Mouse (Mus musculus): ENCODE data around the gene Palb2. TPM values are rescaled to one million over a fixed set of nuclear protein-coding genes. Genes with fewer than 3 reads are reported as not detected.
A peak's percentile ranks its signal among the peaks of the same experiment; 100 is the strongest.
"Not testable (repeated sequence)": the region's sequence is repeated elsewhere in the genome, so short reads cannot be mapped to it uniquely, and the experiment has no call there.

The Palb2 gene
- total RNA-seq (2021), result 1 to 10 TPM; 1.4 to 1.5 TPM

DNA sequence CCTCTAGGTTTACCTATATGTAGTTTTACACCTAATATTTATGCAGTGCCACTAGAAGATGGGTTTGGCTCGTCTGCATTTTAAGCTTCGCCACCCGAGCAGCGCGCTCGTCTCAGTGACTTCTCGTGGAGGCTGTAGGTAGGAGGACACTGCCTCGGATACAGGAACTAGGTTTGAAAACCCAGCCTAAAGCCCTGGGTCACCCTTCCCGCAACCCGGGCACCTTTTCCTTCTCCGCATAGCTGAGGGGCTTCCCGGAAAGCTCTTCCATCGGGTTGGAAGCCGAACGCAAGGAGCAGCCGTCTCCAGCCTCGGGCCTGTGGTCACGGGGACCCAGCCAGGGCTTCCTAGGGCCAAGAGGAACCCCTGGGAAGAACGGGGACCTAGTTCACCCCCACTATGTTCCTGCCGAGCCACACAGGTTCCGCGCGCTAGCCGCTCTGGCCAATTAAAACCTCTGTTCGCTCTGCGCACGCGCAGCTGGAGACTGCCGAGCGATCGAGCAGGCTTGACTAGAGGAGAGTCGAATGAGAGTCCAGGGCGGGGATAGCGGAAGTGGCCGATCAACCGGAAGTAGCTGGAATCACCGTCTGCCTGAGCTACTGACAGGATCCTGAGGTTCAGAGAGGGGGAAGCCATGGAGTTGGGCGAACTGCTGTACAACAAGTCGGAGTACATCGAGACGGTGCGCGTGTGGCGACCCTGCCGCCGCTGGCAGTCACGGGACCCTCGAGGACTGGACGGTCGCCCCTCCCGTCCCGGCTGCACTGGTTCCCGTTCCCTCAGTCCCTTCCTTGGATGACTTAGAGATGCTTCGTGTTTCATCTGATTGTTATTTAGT lies at the start of gene Palb2, which contains the start of gene Dctn5:
Palb2 (minus strand) TSS at position 489 of the 841 bp plus-strand sequence.
Dctn5 (plus strand) TSS at position 545 of the 841 bp plus-strand sequence.
- peak; percentile 98 to 99 for DNase-seq

DNA sequence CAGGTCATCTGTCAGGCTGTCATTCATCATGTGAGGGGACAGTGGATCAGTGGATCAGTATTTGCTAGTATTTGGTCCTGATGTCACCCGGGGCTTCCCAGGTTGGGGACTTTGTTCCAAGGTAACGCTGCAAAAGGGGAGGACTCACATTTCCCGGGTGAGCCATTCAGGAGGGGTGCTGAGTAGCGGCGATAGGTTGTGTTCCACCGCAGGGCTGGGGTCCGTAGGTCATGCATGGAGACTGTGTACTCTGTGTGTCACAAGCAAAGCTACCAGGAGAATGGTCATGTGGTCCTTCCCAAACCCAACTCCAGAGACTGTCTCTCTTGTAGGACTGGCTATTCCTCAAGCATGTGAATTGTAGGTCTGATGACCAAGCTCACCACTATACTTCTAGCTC lies 47.9 kb upstream of the Palb2 start:
- no peak for DNase-seq

DNA sequence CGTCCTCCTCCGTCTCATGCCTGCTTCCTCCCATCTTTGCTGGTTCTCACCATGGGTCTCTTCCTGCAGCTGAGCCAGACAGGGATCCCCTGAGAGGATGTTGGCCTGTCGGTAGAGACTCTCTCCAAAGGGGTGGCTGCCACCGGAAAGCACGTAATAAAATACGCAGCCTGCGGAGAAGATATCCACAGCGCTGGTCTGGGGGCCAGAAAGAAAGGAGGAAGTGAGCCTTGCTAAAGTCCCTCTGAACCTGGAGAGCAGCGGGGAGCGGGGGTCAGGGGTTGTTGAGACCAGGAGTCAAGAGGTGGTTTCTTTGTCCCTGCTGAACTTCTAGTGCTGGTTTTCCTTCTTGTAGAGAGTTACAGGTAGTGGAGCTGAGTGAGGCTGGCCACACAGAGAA lies 38.8 kb upstream of the Palb2 start:
- no peak for DNase-seq

DNA sequence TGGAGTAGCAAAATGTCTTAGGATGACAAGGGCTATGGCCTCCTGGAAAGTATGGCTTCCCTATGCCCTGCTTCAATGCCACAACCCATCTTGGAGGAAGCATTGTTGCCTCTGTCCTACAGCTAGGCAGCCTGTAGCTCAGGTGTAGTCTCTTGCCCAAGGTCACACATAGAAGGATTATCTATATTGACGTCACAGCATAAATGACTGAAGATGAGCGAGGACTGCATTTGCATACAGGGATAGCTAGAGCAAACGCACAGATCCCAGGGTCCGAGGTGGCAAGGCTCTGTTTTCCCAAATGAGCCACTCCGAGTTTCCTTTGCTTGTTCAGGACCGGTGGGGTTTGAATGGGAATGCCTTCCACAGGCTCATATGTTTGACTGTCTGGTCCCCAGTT lies 37.9 kb upstream of the Palb2 start:
- no peak for DNase-seq

DNA sequence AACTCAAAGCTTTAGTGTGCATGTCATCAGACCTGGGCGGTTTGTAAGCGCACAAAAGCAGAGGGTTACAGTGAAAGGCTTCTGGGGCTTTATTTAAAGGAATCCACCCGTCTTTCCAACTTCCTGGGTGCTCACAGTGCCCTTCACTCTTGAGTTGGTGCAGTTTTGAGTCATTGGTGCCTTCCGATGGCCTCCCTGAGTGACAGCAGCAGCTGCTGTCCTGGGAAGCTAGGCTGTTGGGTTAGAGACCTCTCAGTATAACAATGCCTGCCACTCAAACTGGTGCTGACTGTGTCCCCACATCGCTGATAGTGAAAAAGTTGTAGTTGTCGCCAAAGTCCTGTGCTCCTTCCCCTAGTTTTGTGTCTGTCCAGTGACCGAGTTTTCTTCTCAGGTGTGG lies 34.4 kb upstream of the Palb2 start:
- no peak for DNase-seq

DNA sequence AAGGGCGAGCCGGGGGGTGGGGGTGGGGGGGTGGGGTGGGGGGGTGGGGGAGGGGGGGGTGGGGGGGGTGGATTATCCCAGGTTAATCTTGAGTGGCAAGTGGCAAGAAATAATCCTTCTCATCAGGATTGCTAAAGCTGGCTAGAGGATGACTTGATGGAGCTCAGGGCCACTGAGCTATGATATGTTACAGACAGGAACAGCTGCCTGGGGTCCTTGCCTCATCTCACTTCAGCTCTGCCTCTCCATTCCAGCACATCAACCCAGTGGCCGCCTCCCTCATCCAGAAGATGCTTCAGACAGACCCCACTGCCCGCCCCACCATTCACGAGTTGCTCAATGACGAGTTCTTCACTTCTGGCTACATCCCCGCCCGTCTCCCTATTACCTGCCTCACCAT lies 31.0 kb upstream of the Palb2 start:
- no peak for DNase-seq

DNA sequence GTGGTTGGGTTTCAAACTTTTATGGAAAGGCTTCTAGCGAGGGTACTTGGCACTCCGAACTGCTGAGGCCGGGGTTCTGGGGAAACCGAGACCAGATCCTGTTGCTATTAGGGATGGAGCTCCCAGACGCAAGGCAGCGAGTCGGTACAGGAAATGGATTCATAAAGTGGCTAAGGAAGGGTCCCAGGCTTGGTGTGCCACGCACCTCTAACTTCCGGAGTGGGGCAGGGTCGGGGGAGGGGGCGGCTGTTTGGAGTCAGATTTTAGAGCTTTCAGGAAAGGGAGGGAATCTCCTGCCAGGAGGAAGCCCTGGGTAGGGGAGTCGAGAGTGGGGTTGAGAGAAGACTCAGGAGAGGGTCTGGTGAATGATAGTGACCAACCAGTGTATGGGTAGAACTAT lies 27.3 kb upstream of the Palb2 start:
- no peak for DNase-seq

DNA sequence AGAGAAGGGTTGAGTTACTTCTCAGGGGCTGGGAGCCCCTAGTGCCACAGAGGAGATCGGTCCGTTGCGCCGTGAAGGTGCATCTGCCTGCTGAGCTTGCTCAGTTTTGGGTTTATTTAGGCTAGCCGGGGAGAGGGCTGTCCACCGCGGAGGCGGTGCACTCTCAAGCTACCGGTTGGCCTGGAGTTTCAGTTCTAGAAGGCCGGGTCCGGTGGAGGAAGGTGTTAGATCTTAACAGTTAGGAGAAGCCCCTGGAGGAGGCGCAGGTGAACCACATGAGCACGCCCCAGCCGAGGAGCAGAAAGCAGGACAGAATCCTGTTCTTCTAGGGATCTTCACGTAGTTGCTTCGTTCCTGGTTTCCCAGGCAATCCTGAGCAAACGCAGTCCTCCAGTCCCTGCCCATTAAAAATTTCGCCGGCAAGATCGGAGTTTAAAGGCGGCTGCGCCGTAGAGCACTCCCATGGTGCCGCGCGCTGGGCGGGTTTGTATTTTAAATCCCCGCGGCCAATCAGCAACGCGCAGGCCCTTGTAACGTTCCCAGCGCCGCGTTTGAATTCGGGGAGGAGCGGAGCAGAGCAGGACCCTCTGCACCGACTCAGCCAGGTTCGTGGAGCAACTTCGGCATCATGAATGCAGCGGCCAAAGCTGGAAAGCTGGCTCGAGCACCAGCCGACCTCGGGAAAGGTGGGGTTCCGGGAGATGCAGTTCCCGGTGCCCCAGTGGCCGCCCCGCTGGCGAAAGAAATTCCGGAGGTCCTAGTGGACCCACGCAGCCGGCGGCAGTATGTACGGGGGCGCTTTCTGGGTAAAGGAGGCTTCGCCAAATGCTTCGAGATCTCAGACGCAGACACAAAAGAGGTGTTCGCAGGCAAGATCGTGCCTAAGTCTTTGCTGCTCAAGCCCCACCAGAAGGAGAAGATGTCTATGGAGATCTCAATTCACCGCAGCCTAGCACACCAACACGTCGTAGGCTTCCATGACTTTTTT lies 26.4 kb upstream of the Palb2 start, which contains the start of gene Plk1:
Plk1 (plus strand) TSS at position 525 of the 988 bp plus-strand sequence.
- peak; percentile 78 to 81 for DNase-seq

DNA sequence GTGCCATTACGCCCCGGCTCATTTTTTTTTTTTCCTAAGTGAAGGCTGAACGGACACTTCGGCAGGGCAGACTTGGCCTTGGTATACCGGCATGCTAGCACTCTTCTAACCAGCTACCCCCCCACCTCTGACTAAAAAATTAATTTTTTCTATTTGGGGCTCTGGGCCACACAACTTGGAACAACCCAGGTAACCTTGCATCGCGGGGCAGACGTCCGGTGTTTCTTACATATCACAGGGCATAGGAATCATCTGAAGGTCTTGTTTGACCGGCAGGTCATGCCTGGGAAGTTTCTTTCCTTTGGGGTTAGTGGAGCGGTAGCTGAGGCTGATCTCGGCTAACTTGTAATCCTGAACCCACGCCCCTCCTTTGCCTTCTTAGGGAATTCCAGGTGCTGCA lies 25.7 kb upstream of the Palb2 start:
- DNase-seq, result no peak

DNA sequence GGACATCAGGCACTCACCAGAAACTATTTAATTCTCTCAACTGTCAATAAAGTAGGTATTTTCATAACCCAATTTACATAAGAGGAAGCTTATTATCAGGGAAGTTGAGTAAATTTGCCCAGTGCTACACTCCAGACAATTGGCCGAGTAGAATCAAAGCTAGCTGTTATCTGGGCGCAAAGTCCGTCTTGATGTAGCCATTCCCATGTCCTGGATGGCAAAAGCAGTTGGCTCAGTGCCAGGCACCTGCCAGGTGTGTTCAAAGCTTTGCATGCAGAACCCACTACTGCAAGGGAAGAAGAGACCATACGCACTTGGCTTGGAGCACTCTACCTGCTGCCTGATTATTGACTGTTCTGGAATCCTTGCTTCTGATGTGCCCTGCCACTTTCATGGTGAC lies 19.7 kb upstream of the Palb2 start:
- DNase-seq, result no peak

DNA sequence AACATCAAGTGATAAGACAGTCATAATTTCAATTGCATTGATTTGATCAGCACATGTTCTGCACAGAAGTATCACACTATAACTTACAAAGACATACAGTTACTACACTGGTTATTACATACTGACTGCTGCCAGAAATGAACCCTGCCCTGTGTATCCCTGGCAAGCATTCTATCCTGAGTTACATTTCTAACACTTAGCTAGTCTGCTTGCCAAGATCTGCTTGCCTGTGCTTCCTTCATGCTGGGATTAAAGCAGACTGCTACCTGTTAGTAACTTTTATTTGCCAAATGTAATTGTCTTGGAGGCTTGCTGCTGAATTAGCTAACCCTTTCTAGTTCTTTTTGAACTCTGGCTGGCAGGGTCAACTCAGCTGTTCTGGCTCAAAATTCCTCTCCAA lies 8.2 kb upstream of the Palb2 start:
- no peak for DNase-seq

DNA sequence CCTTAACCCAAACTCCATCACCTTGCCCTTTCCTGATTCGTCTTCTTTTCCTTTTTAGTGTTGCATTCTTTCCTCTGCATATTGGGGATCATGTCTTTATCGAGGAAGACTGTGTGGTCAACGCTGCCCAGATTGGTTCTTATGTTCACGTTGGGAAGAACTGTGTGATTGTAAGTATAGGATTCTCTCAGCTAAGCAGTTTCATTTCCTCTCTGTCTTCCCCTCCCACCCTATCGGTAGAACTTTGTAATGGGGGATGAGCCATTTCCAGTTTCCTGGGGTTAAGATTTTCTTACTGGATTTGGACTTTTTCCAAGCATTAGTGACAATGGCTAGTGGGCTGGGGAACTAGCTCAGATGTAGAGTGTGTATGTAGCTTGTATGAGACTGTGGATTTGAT lies 5.4 kb upstream of the Palb2 start:
- no peak for DNase-seq

DNA sequence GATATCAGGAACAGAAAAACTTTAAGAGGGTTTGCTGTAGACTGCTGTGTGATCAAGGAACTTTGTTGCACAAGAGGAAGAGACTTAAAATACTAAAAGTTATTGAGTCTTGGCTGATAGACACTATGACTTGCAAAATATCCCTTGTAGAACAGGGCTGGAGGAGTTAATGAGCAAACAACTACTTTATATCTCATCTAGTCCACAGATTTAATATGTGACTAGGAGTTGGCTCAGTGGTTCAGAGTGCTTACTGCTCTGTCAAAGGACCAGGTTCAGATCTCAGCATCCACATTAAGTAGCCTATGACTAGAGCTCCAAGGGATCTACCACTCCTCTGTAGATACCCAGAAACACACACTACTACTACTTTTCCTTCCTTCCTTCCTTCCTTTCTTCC lies 4.3 kb upstream of the Palb2 start:
- no peak for DNase-seq

DNA sequence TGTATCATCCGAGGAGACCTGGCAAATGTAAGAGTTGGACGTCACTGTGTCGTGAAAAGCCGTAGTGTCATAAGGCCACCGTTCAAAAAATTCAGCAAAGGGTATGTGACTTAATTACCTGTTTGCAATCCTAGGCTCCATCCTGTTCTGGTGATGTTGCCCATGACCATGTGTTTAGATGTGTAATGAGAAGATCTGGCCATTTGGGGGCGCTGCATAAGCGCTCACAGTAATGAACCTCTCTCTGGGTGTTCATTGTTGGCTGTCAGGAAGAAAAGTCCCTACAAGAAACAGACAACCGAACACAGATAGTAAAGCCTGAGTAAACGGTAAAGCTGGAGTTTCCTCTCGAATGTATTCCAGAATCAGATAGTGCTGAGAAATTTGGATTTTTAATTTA lies 2.3 kb upstream of the Palb2 start:
- DNase-seq, result no peak

DNA sequence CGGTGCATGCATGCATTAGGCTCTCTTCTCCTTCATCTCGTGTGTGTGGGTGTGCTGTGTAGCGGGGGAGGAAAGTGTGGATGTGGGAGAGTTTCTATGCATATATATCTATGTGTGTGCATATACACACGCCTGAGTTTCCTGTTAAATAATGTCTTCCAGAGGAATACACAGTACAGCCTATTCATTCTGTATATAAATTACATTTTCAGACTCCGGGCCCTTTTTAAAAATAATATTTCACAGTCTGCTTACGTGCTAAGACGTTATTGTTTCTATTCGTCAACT lies 497 bp upstream of the Palb2 start:
- DNase-seq, result no peak

DNA sequence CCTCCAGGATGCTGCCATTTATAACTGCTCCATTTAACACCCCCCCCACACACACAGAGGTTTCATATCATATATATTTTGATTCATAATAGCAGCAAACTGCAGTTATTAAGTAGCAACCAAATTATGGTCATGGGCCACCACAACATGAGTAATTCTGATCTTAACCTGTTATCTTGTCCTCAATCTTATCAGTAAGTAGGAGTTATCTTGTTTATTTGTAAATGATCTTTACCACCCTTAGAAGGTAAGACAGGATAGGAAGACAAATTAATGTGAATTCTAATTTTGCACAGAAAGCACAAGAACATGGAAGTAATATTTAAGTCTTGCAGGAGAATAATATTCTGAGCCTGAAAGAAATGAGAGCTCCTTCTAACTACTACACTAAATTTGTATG lies 951 bp downstream of the Palb2 start:
- DNase-seq, result no peak

DNA sequence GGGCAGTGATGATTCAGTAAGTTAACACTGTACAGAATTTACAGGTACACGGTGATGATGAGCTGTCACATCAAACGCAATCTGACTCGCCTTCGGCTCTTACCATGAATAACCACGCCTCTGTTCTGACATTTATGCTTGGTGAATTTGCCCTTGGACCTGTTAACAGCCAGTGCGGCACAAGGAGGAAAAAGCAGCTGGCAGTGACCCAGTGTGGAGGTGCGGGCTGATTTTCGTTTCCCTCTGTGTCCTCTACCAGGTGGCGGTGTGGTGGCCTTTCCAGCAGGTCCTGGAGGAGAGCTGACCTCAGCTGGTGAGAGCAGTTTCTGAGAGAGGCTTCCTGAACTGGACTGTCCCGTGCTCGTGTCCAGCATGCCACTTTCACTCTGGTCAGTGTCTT lies 5.8 kb downstream of the Palb2 start:
- no peak for DNase-seq

DNA sequence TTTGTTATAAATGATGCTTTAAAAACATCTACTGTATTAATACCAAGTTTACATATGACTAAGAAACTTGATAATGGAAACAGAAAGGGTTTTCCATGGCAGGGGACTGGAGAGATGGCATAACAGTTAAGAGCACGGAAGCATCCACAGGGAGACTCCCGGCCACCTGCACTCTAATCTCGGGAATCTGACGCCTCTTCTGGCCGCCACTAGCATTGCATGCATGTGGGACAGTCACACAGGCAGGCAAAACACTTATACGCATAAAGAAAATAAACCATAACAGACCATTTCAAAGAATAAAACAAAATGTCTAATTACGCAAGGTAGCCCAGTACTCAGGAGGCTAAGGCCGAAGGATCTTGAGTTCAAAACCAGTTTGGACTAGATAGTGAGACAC lies 7.1 kb downstream of the Palb2 start:
- DNase-seq, result no peak

DNA sequence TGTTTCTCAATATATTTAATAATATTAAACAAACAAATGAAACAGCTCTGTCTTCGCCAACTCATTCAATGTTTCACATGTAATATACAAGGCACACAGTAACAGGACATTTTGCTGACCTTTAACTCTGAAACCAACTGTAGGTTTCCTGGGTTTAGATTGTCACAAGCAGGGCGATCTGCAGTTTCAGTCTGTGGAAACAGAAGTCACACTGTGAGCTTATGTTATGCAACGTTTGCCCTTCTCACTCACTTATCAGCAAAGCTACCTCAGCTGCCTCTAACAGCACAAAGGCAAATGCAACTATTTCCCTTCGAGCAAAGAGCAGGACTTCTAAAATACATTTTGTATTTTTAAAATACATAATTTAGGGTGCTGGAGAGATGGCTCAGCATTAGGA lies 9.3 kb downstream of the Palb2 start:
- DNase-seq, result no peak

DNA sequence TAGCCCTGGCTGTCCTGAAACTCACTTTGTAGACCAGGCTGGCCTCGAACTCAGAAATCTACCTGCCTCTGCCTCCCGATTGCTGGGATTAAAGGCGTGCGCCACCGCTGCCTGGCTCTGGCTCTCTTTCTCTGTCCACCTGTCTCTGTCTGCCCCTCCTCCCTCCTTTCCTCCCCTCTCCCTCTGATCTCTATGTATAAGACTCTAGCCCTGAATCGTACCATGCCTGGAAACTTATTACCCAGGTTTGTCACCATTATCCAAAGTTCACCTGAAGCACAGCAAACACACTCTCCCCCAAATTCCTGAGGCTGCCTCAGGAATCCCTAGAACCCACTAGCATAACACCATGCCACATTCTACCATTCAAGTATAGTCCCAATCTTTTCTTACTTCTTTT lies 24.6 kb downstream of the Palb2 start:
- no peak for DNase-seq

DNA sequence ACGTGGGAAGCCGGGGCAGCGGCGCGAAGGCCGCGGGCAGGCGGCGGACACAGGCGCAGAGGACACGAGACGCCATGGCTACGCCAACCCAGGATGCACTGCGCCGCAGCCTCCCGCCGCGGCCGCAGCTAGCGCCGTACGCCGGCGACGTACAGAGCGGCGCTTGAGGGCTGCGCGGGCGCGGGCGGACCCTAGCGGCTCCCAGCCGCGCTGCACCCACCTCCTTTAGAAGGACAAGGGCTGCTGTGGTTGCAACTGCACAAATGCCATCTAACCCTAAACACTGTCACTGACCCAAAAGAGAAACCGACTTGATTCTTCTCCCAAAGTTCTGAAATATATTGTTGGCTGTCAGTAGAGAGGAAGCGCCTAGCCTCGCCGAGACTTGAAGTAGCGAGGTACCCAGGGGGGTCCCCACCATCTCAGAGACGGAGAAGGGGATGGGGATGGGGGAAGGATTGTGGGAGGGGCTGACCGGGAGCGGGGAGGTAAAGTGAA lies 31.0 kb downstream of the Palb2 start, which contains the start of gene Ndufab1:
Ndufab1 (minus strand) TSS at position 140 of the 498 bp plus-strand sequence.
- DNase-seq, result peak; percentile 84 to 85

DNA sequence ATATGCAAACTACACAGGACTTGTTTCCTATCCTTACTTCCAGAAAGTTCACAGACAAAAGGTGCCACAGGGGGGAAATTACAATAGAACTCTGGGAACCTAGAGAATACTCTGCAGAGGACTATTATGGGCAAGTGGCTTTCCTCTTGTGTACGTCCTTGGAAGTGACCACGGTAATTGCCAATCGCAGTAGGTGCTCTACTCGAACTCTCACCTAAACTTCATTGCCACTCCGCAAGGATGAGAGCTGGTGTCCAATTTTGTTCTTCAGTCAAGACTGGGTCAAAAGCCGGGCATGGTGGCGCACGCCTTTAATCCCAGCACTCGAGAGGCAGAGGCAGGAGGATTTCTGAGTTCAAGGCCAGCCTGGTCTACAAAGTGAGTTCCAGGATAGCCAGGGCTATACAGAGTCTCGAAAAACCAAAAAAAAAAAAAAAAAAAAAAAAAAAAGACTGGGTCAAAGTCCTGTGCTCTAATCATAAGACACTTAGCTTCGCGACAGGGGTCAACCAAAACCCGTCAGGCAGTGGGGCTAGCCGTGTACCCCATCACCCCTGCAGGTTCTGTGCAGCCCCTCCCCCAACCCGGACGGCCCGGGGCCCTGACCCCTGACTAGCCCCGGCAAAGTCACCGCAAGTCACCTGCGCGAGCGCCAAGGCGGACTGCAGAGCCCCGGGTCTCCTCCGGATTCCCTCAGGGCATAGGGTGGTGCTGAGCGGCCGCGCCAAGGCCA lies 31.6 kb downstream of the Palb2 start:
- DNase-seq, result not testable (repeated sequence)

DNA sequence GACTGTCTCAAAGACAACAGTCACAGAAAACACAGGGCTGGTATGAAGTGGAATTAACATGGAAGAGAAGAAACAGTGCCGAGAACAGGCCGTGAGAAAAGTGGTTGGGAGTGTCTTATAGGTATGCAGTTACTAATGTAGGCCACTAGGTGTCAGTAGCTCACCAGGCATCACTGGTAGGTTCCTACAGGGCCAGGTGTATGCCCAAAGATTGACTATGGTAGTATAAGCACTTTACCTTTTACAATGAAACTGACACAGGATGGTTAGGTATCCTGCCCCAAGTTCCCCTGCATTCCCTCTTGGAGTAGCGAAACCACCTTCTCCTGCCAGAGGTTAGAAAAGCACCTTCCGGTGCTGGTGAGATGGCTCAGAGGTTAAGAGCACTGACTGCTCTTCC lies 33.6 kb downstream of the Palb2 start:
- peak in 1 of 2 experiments; percentile 27 for DNase-seq

All from layer of hippocampus, postnatal 36 days (tissue).